Mouse (Mus musculus) heart, adult 9 months (tissue): Measurements from ENCODE around the gene Tex2.
"Not testable (repeated sequence)": the region's sequence is repeated elsewhere in the genome, so short reads cannot be mapped to it uniquely, and the experiment has no call there.

Experiments
- DNase-seq, 2 experiments: peaks; one replicate each; pipeline ENCODE4 v3.0.0; 2022; ENCODE audit warnings: low spot score in 2 of 2

Tex2 gene

GRCm38 (mm10) chr11:106507638-106508037 is 105.6 kb downstream of the Tex2 start:
- no peak for DNase-seq

DNA sequence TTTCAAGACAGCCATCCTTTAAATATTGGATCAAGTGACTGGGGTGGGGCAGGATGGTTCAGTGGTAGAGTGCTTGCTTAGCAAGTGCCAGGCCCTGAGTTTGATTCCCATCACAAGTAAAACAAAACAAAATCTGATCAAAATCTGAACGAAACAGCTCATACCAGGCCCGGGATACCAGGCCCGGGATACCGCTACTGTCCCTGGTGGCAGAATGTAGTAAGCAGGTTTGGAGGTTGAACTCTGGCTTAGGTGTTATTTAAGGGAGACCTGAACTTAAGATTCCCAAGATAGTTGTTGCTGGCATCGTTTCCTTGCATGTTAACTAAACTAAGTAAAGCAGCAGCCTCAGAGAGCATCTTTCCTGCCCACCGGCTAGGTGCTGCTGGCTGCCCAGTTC is 107.0 kb downstream of the Tex2 start:
- DNase-seq, result no peak

- DNase-seq, result no peak
Observed at GRCm38 (mm10) chr11:106504129-106504528, 109.1 kb downstream of the Tex2 start.

GRCm38 (mm10) chr11:106503425-106503717 is 109.9 kb downstream of the Tex2 start:
- no peak for DNase-seq

- DNase-seq, result no peak
Observed at GRCm38 (mm10) chr11:106502631-106503424, 110.4 kb downstream of the Tex2 start.

DNA sequence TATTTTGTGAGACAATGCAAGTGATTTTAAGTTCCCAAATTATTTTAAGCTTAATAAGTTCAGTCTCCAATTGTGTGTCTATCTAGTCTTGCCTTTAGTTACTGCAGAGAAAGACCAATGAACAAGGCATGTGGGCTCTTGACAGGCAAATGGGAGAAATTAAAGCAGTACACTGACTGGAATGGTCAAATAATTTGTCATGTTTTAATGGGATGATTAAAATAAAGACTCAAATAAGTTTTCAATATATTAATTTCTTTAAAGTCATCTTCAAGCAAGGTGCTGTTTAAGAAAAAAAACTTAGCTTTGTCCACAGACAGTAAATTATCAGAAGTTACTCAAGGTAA is 111.1 kb downstream of the Tex2 start:
- no peak for DNase-seq

DNA sequence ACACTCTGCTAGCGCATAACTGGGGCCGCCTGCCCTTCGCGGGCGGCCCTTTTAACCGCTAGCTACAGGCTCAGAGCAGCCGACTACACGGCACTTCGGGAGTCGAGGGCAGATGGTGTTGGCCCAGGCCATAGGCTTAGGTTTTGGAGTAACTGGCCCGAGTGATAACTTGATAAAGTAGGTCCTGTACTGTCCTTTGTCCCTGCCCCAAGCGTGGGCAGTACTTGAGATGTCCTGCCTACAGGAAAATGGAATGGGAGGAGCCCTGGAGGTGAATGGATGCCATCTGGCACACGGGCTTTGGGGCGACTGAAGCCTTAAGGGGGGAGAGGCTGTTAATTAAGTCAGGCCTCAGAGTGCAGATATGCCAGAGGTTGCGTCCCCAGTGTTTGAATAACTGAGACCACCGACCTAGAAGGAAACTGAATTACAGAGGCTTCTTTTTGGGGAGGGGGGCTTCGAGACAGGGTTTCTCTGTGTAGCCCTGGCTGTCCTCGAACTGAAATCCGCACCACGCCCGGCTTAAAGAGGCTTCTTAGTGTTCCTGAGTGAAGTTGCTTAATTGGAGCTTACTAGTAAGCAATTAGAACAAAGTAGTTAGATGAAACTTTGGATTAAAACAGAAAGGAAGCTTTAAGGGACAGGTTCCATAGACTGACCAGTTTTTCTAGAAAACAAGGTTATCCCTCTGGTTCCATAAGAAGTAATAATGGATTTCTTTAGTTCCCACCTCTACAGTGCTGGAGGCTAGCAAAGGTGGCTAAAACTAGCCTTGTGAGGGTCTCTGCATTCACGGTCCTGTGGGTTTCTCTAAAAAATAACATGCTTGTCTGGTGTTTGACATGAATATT is 111.7 kb downstream of the Tex2 start:
- DNase-seq, result peak; percentile 74 to 78

DNA sequence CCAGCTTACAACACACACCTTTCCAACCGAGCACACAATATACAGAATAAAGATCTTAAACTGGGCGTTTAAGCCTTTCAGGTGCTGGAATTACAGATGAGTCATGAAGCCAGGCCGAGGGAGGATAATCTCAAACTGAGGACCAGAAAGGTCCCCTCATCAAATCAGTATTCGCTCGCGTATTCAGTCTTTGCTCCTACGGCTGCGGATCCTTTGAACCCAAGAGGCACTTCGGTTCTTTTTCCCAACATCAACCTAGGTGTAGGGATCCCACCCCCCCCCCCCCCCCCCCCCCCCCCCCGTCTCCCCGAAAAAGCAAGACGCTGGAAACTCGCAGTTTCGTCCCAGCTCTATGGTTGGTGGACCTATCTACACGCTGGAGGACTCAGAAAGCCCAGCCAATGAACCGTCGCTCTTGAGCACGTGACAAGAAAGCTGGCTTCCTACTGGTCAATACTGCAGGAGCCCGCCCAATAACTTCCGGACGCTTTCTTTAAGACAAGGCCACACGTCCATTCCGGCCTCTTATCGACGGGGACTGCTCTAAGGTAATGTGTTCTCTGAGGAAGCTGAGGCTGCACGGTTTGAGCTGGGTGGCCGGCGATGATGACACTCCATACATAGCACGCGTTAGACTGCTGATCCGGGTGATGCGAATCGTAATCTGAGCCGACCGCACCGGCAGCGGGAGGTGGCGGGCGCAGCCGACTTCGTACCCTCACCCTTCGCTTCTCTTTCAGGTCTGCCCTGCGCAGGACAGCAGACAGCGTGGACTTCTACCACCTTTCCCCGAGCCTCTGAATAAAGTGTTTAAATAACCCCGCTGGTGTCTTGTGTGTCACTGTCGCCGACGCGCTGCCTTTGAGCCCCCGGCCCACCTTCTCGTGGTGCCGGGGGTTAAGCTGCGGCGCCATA is 112.6 kb downstream of the Tex2 start:
- DNase-seq, result peak; percentile 97

- DNase-seq, result no peak
Observed at GRCm38 (mm10) chr11:106498739-106499379, 114.4 kb downstream of the Tex2 start.

GRCm38 (mm10) chr11:106497926-106498325 is 115.3 kb downstream of the Tex2 start:
- DNase-seq, result no peak

GRCm38 (mm10) chr11:106497009-106497408 is 116.2 kb downstream of the Tex2 start:
- not testable (repeated sequence) for DNase-seq

GRCm38 (mm10) chr11:106492984-106493669 is 120.1 kb downstream of the Tex2 start:
- DNase-seq, result no peak

GRCm38 (mm10) chr11:106491393-106491792 is 121.8 kb downstream of the Tex2 start:
- DNase-seq, result peak; percentile 54 to 64

- DNase-seq, result not testable (repeated sequence)
Observed at GRCm38 (mm10) chr11:106490600-106490999, 122.6 kb downstream of the Tex2 start.

- DNase-seq, result no peak
Observed at GRCm38 (mm10) chr11:106490057-106490456, 123.2 kb downstream of the Tex2 start.

DNA sequence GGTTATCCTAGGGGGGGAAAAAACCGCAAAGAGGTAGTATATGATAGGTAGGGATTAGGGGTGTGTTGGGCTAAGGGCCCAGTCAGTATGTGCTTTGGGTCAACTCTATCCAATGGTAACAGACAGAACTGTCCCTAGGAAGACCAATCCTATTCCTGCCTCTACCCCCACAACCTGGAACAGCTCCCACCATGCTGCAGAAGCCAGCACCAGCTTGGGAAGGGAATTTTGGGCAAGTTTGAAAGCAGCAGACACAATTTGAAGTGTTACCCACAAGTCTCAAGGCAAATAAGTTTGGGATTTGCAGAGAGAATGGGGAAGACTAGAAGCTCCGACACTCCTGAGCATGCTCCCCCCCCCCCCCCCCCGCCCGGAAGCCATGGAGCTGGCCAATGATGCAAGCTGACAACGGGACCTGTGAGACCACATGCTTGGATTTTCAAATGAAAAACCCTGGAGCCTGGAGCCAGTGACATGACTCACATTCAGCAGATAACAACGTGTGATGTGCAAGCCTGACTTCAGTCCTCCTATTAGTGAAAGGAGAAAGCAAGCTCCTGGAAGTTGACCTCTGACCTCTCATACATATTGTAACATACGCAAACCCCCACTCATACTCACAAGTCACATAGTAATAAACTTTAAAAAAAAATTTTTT is 124.1 kb downstream of the Tex2 start:
- DNase-seq, result no peak

DNA sequence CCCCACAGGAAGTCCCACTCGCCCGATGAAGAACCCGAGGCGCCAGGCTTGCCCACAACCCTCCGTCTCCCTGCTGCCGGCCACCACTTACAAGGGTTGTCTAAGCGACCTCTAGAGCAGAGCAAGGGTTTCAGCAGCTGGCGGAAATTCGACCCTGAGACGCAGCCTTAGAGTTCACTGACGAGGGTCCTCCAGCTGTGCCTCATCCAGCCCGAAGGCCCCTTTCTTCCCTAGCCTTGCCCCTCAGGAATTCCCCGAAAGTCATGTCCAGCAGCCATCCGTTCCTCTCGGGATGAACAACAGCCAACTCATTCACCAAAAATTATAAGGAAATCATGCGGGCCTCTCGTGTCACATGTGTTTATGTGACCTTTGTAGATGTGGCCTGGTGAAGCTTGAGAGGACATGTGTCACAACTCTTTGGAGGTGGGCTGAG is 125.1 kb downstream of the Tex2 start:
- no peak for DNase-seq

GRCm38 (mm10) chr11:106487733-106488115 is 125.5 kb downstream of the Tex2 start, which contains the start of gene Ern1:
Ern1 (minus strand) TSS chr11:106487852.
- peak; percentile 95 for DNase-seq

- no peak for DNase-seq
Observed at GRCm38 (mm10) chr11:106486866-106487732, 126.1 kb downstream of the Tex2 start.
